Mouse (Mus musculus): Measurements from ENCODE around the gene Slc6a11.
A peak's percentile ranks its signal among the peaks of the same experiment; 100 is the strongest.

Gene Slc6a11

GRCm38 (mm10) chr6:114182366-114183179 is 51.5 kb downstream of the Slc6a11 start:
- no peak for DNase-seq

- DNase-seq, result no peak
These were observed 56.1 kb downstream of the Slc6a11 start for GRCm38 (mm10) chr6:114187121-114187520.

GRCm38 (mm10) chr6:114188869-114189268 is 57.8 kb downstream of the Slc6a11 start:
- no peak for DNase-seq

- no peak for DNase-seq
These were observed 65.0 kb downstream of the Slc6a11 start for GRCm38 (mm10) chr6:114195998-114196397.

GRCm38 (mm10) chr6:114199200-114199845 is 68.3 kb downstream of the Slc6a11 start:
- no peak for DNase-seq

GRCm38 (mm10) chr6:114204557-114204956 is 73.5 kb downstream of the Slc6a11 start:
- DNase-seq, result no peak

GRCm38 (mm10) chr6:114208296-114208695 is 77.3 kb downstream of the Slc6a11 start:
- no peak for DNase-seq

- no peak for DNase-seq
These were observed 83.4 kb downstream of the Slc6a11 start for GRCm38 (mm10) chr6:114214393-114214792.

- DNase-seq, result no peak
These were observed 85.8 kb downstream of the Slc6a11 start for GRCm38 (mm10) chr6:114216741-114217414.

- DNase-seq, result no peak
These were observed 93.4 kb downstream of the Slc6a11 start for GRCm38 (mm10) chr6:114224399-114224798.

- no peak for DNase-seq
These were observed 96.3 kb downstream of the Slc6a11 start for GRCm38 (mm10) chr6:114227378-114227777.

GRCm38 (mm10) chr6:114228196-114228595 is 97.2 kb downstream of the Slc6a11 start:
- DNase-seq, result no peak

- no peak for DNase-seq
These were observed 108.0 kb downstream of the Slc6a11 start for GRCm38 (mm10) chr6:114238892-114239644.

- DNase-seq, result no peak
These were observed 114.6 kb downstream of the Slc6a11 start for GRCm38 (mm10) chr6:114245665-114246064.

- peak; percentile 13 to 14 for DNase-seq
These were observed 119.3 kb downstream of the Slc6a11 start for GRCm38 (mm10) chr6:114250311-114250710.

- DNase-seq, result no peak
These were observed 123.9 kb downstream of the Slc6a11 start for GRCm38 (mm10) chr6:114254927-114255326.

GRCm38 (mm10) chr6:114257762-114258361 is 126.8 kb downstream of the Slc6a11 start:
- no peak for DNase-seq

- DNase-seq, result no peak
These were observed 127.7 kb downstream of the Slc6a11 start for GRCm38 (mm10) chr6:114258661-114259193.

- DNase-seq, result no peak
These were observed 130.6 kb downstream of the Slc6a11 start for GRCm38 (mm10) chr6:114261609-114262008.

- no peak for DNase-seq
These were observed 133.0 kb downstream of the Slc6a11 start for GRCm38 (mm10) chr6:114264010-114264409.

- no peak for DNase-seq
These were observed 133.4 kb downstream of the Slc6a11 start for GRCm38 (mm10) chr6:114264426-114264825.

GRCm38 (mm10) chr6:114266273-114266672 is 135.2 kb downstream of the Slc6a11 start:
- no peak for DNase-seq

Data from thymus, adult 18-20 months (tissue).